Mouse (Mus musculus) MN1 (cell line): ENCODE data around the gene Ralb.

ENCODE experiments used
- DNase-seq: peaks from one replicate; pipeline ENCODE4 v3.0.0-alpha.2; 2016; ENCODE audit warnings: low spot score

Gene Ralb

GRCm38 (mm10) chr1:119504260-119505062, at the start of gene Ralb:
Gene Ralb, minus strand, starts transcription at chr1:119504794.
- peak; percentile 97 for DNase-seq

DNA sequence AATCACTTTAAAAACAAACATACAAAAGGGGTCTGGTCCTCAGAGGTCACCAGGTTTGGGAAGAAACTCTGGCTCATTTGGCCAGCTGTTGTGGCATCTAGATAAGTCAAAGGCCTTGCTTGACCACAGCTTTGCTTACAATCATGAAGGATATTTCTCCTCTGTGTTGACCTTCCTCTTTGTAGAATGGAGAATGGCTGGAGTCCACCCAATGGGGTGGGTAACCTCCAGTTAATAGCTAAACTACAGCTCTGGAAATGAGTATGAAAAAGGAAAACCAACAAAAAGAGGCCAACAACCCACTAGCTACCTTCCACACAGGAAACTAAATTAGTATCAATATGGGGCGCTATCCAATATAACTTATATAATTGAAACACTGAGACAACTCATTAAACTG, 47.1 kb upstream of the Ralb start:
- no peak for DNase-seq

- no peak for DNase-seq
Observed at GRCm38 (mm10) chr1:119550064-119550463, 45.5 kb upstream of the Ralb start.

DNA sequence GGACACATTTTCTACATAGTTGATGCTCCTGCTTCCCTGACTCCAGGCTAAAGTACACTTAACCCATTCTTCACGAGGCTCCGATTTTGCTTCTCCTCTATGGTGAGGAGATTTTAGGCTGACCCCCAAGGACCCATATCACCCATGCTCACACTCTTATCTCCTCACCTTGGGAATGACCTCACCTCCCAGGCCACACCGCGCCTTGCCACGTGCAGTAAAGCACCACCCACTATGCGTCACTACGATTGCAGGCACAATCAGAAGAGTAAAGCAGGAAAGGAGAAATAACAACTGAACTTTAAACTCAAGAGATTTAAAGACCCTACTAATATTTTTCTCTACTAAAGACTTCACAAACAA, 44.7 kb upstream of the Ralb start:
- no peak for DNase-seq

DNA sequence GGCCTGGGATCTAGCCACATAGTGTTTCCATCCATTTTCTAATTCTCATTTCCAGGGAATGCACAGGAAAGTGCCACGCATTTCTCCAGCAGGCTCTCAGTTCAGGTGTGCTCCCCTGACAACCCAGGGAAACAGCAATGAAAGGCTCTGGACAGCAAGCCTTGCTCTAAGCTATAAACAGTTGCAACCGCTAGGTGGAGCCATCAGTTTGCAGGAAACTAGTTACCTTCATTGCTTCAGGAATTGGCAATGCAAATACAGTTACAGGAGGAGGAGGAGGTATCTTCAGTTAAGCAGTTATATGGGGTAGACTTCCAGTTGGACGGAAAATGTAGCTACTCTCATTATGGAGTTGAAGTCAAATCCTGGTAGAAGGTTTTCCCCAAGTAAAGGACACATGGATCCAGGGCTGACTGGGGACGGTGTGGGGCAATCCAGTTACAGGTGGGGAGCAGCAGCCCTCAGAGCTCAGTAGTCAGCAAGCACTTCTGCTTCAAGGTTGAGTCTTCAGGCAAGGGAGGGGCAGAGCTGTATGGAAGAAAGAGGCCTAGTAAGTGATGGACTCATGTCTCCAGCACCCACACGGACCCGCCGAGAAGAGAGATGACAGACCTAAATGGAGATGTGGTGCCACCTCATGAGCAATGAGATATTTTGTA, 44.2 kb upstream of the Ralb start:
- DNase-seq = peak; percentile 74

DNA sequence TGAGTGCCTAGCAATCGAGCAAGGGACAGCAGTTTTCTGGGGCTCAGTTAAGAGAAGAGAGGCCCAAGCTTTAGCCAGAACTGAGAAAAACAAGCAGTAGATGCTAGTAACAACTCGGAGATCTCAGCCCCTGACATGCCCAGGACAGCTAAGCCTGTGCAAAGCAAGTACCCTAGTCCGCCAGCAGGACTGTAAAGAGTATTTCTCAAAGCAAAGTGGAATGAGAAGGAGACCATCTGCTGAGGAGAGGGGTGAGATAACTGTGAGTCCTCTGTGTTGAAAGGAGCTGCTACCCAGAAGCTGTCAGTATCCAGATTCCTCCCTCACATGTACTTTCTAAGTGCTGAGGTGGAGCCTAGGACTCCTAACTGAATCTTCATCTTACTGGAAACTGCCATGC, 41.9 kb upstream of the Ralb start:
- DNase-seq = no peak

GRCm38 (mm10) chr1:119545671-119546070, 41.1 kb upstream of the Ralb start:
- no peak for DNase-seq

- no peak for DNase-seq
Observed at GRCm38 (mm10) chr1:119545164-119545563, 40.6 kb upstream of the Ralb start.

GRCm38 (mm10) chr1:119544611-119545155, 40.1 kb upstream of the Ralb start:
- no peak for DNase-seq

DNA sequence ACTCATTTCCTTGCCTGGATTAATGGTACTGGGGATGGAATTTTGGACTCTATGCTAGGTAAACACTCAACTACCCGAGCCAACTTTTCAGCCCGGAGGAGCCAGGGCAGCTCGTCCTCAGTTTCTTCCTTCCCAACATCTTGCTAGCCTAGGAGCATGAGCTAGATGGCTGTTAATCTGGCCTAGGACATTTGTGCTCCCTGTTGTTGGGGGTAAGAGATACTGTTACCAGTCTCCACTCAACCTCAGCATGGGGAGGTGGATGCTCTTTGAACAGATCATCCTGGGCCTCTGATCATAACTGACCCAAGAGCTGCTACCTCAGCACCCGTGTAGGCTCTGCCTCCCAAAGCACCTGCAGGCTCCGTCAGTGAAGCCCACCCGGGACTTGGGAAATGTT, 38.7 kb upstream of the Ralb start:
- DNase-seq = no peak

- no peak for DNase-seq
Observed at GRCm38 (mm10) chr1:119541570-119541969, 37.0 kb upstream of the Ralb start.

DNA sequence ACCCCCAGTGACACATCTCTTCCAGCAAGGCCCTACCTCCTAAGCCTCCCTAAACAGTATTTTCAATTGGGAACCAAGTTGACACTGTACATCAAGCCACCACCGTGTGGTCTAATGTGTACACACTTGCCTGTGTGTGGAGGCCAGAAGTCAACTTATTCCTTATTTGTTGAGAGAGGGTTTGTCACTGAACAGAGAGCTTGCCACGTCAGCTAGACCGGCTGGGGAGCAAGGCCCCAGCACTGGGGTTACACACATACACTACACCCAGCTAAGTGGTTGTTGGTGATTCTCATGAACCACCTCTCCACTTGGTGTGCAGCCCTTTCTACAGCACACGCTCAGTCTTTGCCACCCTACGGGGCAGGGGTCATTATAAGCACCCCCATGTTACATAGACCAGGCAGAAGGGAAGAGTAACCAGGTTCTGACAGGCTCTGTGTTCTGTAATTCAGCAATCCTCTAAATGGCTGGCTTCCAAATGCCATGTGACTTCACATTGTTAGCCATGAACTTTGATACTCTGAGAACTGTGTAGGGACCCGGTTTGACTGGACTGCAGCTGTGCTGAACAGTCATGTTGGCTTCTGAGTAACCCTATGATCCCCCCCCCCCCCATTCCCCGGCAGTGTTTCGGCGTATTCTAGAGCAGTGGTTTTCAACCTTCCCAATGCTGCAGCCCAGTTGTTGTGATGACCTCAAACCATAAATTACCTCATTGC, 36.4 kb upstream of the Ralb start:
- DNase-seq = no peak

- DNase-seq = no peak
Observed at GRCm38 (mm10) chr1:119539252-119539651, 34.7 kb upstream of the Ralb start.

DNA sequence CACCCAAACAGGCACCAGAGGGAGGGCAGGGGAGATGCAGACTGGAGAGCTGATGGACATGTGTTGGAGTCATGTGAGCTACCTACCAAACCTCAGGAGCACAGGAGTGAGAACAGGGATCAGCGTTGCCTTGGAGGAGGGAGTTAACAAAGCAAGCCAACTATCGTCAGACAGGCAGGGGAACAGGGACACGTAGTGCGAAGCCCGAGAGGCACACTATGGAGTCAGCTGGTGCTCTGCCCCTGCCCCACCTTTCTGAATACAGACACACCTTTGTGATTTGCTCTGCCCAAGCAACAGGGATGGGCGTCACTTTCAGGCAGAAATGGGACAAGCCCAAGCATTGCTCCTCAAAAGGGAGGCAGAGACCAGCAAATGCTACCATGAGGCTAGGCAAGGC, 33.1 kb upstream of the Ralb start:
- DNase-seq = no peak

DNA sequence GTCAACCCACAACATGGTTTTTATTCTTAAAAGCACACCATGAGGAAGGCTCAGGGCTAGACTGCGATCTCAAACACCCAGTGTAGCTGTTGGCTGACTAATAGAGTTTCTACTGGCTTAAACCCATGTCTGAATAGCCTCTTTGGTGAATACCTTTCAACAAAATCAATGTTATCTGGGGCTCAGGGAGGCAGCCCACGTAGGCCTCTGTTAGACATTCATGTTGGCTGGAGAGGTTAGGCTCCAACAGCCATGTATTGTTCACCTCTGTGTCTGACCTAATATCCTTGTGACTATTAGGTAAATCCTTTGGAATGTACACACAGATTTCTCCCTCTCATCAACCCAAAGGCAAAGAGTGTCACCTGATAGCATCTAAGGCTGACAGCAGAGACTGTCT, 31.5 kb upstream of the Ralb start:
- DNase-seq = no peak

- DNase-seq = no peak
Observed at GRCm38 (mm10) chr1:119534341-119534740, 29.7 kb upstream of the Ralb start.

DNA sequence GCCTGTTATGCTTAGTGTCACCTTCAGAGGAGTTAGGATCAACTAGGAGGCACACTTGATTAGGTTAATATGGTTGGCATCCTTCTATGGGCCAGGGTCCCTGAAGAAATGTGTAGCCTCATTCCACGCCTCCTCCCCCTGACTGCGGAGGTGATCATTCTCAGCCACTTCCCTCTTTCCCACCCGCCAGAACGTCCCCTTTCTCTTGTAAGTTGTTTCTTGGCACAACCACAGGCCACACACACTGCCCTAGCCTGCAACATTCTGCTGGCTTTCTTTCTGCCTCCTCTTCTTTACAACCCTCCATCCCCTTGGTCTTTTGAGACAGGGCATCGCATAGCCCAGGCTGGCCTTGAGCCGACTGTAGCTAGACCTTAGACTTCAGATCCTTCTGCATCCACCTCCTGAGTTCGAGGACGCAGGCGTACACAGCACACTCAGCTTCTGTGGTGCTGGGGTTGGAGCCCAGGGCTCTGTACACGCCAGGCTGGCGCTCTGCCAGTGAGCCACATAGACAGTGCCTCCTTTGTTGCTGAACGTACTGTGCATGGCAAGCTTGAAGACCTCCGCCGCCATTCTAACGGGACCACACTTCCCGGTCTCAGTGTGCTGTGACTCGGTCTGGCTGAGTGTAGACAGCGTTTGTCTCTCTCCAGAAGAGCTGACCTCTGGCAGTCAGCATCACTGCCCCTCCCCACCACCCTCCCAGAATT, 28.7 kb upstream of the Ralb start:
- DNase-seq = no peak

- no peak for DNase-seq
Observed at GRCm38 (mm10) chr1:119532165-119532564, 27.6 kb upstream of the Ralb start.

GRCm38 (mm10) chr1:119530941-119531340, 26.3 kb upstream of the Ralb start:
- DNase-seq = no peak

- peak; percentile 89 for DNase-seq
Observed at GRCm38 (mm10) chr1:119525689-119526591, 21.3 kb upstream of the Ralb start, which contains the start of gene Tmem185b. Gene Tmem185b, plus strand, starts transcription at chr1:119526160.

DNA sequence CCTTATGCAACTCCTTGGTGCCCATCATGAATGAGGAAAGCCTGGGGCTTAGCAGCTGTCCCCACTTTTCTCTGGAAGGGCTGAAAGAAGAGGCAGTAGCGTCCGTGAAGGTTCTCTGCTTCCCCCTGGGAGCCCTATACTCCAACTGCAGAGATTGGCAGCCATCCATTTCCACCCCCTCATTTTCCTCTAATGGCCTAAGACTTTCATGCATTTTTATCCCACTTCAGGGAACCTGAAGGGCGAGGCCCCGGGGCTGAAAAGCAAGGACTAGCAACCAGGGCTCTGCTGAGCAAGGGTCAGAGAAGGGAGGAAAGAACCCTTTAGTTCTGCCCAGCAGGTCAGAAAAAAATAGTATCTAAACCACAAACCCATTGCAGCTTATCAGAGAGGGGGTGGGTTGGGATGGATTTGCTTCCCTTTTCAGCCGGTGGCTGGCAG, 20.4 kb upstream of the Ralb start:
- peak; percentile 71 for DNase-seq
